Mouse (Mus musculus) heart, adult 2 months (tissue): Measurements from ENCODE around the gene 9130023H24Rik. TPM values are rescaled to one million over a fixed set of nuclear protein-coding genes. Genes with fewer than 3 reads are reported as not detected.

ENCODE experiments used
- DNase-seq, 2 experiments: peaks; one replicate each; pipeline ENCODE4 v3.0.0; 2021
- H3K27ac ChIP-seq: fragments of 200-600 bp; 2 replicates; pipeline ENCODE4 v1.8.1; 2022
- H3K27me3 ChIP-seq: fragments of 200-500 bp; 2 replicates; pipeline ENCODE4 v1.6.1; 2012; ENCODE audit warnings: mild to moderate bottlenecking, low read length, inconsistent platforms, mixed read lengths; ENCODE audit not compliant: control insufficient read depth, insufficient read depth
- H3K36me3 ChIP-seq: fragments of 200-500 bp; 2 replicates; pipeline ENCODE4 v1.6.1; 2012; ENCODE audit warnings: low read length, inconsistent platforms; ENCODE audit not compliant: control insufficient read depth, insufficient read depth
- H3K4me1 ChIP-seq: fragments of 200-500 bp; 2 replicates; pipeline ENCODE4 v1.6.1; 2011; ENCODE audit warnings: low read length; ENCODE audit not compliant: control insufficient read depth, insufficient read depth
- H3K4me3 ChIP-seq: fragments of 200-600 bp; 2 replicates; pipeline ENCODE4 v1.8.1; 2022
- H3K79me2 ChIP-seq: fragments of 200-500 bp; replicated peaks from 2 replicates; pipeline ENCODE4 v1.6.1; 2012; ENCODE audit warnings: mild to moderate bottlenecking, inconsistent platforms, low read length, moderate library complexity, mixed read lengths; ENCODE audit not compliant: control insufficient read depth, insufficient read depth
- H3K9ac ChIP-seq: fragments of 200-500 bp; 2 replicates; pipeline ENCODE4 v1.6.1; 2012; ENCODE audit warnings: low read depth, mild to moderate bottlenecking, control low read depth, inconsistent platforms, low read length, mixed read lengths
- CTCF ChIP-seq: fragments of 200-600 bp; IDR thresholded peaks from 2 replicates; pipeline ENCODE4 v1.8.1; 2022; ENCODE audit warnings: antibody characterized with exemption, mild to moderate bottlenecking, moderate library complexity
- EP300 ChIP-seq: fragments of 200-500 bp; IDR thresholded peaks from 2 replicates; pipeline ENCODE4 v1.6.1; 2011; ENCODE audit warnings: low read depth, low read length, control low read depth; ENCODE audit not compliant: insufficient read depth
- POLR2A ChIP-seq: fragments of 200-500 bp; IDR thresholded peaks from 2 replicates; pipeline ENCODE4 v1.6.1; 2011; ENCODE audit warnings: mild to moderate bottlenecking, low read depth, low read length, control low read depth; ENCODE audit not compliant: insufficient read depth
- WGBS: fragments of 180-500 bp; shearing (Covaris S2); methylation state at CpG from one replicate; pipeline ENCODE4 v1.1.7; 2018; 5-methylcytosine and 5-hydroxymethylcytosine counted together
- intact Hi-C: fragments of 180-260 bp; cut with DNase I; formaldehyde crosslinking; loops from one replicate; pipeline ENCODE4 v1.15.1; 2025
- long read RNA-seq: library from polyadenylated mRNA; stranded (forward); transcript quantifications from one replicate; pipeline ENCODE4 v2.0.0, GENCODE M21; 2021
- polyA plus RNA-seq: library from polyadenylated mRNA; depleted of rRNA; stranded (reverse); fragments of >200 nt; gene quantifications from 2 replicates; pipeline ENCODE4 v1.2.3, GENCODE M21; 2012; rRNA removed
- total RNA-seq, 2 experiments: library from RNA; stranded (reverse); gene quantifications; 2 replicates each; pipeline ENCODE4 v1.2.3; 2021

The 9130023H24Rik gene
- total RNA-seq: 1 to 10 TPM; 3.2 to 3.6 TPM
- 1.7 and 2.2 TPM in 2 replicates for polyA plus RNA-seq
- long read RNA-seq, partial matches to known transcripts: 0 of 2 reads
- long read RNA-seq, other reads (novel, unspliced or antisense): 0 of 2 reads

GRCm38 (mm10) chr7:128237927-128238778 is at the start of gene 9130023H24Rik:
Gene 9130023H24Rik, minus strand, starts transcription at chr7:128238031.
- under 1% methylated on average over 72 of the region's 72 CpGs for WGBS
- H3K79me2 ChIP-seq: no peaks in the 10 kb centered on the region
- H3K9ac ChIP-seq: peak within 1 kb of the TSS; percentile 91
- no peaks in the 10 kb centered on the region for H3K27me3 ChIP-seq
- DNase-seq: peak; percentile 100
- no peaks in the 10 kb centered on the region for H3K36me3 ChIP-seq
- TF ChIP-seq POLR2A (peak; percentile 72), CTCF (peak; percentile 38), EP300 (peak; percentile 66; the same call in 1 of the 2 replicates)
- peak within 1 kb of the TSS; percentile 100 for H3K27ac ChIP-seq
- H3K4me3 ChIP-seq: peak within 1 kb of the TSS; percentile 99
- intact Hi-C loops: loop anchor here (1.0 to 5.0 kb wide), 3 partner anchors 61 to 224 kb away; partner anchors contain the start of genes BC017158 and Tial1
- peaks cover 4% of the 10 kb centered on the region for H3K4me1 ChIP-seq

DNA sequence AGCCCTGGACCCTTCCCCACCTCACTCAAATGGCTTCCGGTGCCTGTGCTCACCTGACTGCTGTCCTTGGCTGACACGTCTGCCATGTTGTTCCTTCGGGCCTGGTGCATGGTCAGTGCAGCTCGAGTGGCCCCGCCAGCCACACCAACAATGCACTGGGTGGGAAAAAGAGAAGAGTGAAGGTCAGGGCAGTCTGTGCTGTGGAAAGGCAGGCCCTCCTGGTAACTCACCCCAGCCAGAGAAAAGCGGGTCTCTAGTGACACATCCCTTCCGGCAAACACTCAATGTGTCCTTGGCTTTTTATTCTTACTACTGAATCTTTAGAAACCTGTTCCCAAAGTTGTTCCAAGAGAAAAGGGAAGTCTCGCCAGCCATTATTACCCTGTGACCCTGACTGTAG is 47.2 kb upstream of the 9130023H24Rik start:
- H3K4me1 ChIP-seq: peaks cover 3% of the 10 kb centered on the region; the same call in 1 of the 2 replicates
- no peaks in the 10 kb centered on the region for H3K79me2 ChIP-seq
- H3K27ac ChIP-seq: no peak overlapping the region
- H3K4me3 ChIP-seq: no peak overlapping the region
- no peak overlapping the region for H3K9ac ChIP-seq
- no peak for DNase-seq
- H3K27me3 ChIP-seq: no peaks in the 10 kb centered on the region
- 85% methylated on average over 8 of the region's 8 CpGs for WGBS
- intact Hi-C loops: no loop called here
- no peaks in the 10 kb centered on the region for H3K36me3 ChIP-seq
- TF ChIP-seq EP300: no peak
- TF ChIP-seq POLR2A: no peak
- TF ChIP-seq CTCF: no peak

DNA sequence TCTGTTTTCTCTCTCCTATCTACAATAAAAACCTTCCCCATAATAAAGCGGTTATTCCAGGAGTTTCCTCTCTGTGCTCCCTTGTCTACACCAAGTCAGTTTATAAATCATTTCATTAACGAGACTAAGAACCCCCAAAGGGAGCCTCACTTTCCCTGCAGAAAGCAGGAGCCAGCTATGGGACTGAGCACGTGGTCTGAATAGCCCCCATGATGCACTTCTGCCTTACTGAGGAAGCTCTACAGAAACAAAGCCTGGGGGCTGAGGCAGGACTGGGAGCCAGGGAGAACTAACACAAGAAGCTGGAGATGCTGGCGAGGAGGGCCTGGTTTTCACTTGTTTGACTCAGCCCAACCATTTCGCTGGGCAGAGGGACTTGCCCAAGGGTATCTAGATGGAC is 46.2 kb upstream of the 9130023H24Rik start:
- Histone ChIP-seq H3K27me3 (no peaks in the 10 kb centered on the region), H3K79me2 (no peaks in the 10 kb centered on the region), H3K4me3 (no peak overlapping the region), H3K9ac (no peak overlapping the region), H3K36me3 (no peaks in the 10 kb centered on the region), H3K4me1 (peaks cover 3% of the 10 kb centered on the region; the same call in 1 of the 2 replicates), H3K27ac (no peak overlapping the region)
- intact Hi-C loops: no loop called here
- 73% methylated on average over 5 of the region's 5 CpGs for WGBS
- no peak for DNase-seq
- TF ChIP-seq EP300: no peak
- TF ChIP-seq POLR2A: no peak
- TF ChIP-seq CTCF: no peak

DNA sequence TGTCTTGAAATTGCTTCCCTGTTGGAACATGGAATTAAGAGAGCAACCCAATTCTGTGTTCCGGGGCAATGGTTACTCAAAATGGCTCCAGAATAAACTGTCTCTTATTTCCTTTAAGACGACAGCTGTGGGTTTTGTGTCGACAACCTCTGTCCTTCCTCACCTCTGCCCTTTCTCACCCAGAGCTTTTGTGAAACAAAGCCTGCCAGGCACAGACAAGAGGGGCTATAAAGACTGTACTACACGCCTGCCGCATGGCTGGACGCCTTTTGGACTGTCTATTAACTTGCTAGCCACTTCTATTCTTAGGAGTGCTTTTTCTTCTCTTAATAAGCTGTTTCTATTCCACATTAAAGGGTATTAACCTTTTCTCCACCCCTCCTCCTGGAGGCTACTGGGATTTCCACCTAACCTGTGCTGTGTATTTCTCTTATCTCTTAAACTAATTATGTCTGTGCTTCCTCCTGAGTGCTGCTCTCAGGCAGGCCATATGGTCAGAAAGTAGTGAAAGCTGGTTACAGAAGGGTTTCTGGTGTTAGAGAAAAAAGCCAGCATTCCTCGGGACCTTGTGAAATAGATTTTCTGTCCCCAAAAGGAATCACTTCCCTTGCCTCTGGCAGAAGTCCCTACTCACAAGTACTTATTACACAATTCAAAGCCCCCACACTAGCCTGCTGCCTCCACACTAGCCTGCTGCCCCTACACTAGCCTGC is 44.9 kb upstream of the 9130023H24Rik start:
- Histone ChIP-seq H3K27ac (no peak overlapping the region), H3K36me3 (no peaks in the 10 kb centered on the region), H3K9ac (no peak overlapping the region), H3K4me1 (no peaks in the 10 kb centered on the region), H3K4me3 (no peak overlapping the region), H3K79me2 (no peaks in the 10 kb centered on the region), H3K27me3 (no peaks in the 10 kb centered on the region)
- 62% methylated on average over 7 of the region's 7 CpGs for WGBS
- intact Hi-C loops: no loop called here
- no peak for DNase-seq
- TF ChIP-seq EP300 (no peak), POLR2A (no peak), CTCF (no peak)

GRCm38 (mm10) chr7:128281765-128282164 is 43.9 kb upstream of the 9130023H24Rik start:
- WGBS: 91% methylated on average over 11 of the region's 11 CpGs
- Histone ChIP-seq H3K36me3 (no peaks in the 10 kb centered on the region), H3K27ac (no peak overlapping the region), H3K4me3 (no peak overlapping the region), H3K4me1 (no peaks in the 10 kb centered on the region), H3K79me2 (no peaks in the 10 kb centered on the region), H3K9ac (no peak overlapping the region), H3K27me3 (no peaks in the 10 kb centered on the region)
- intact Hi-C loops: no loop called here
- no peak for TF ChIP-seq EP300
- TF ChIP-seq POLR2A: no peak
- no peak for TF ChIP-seq CTCF
- DNase-seq: no peak

DNA sequence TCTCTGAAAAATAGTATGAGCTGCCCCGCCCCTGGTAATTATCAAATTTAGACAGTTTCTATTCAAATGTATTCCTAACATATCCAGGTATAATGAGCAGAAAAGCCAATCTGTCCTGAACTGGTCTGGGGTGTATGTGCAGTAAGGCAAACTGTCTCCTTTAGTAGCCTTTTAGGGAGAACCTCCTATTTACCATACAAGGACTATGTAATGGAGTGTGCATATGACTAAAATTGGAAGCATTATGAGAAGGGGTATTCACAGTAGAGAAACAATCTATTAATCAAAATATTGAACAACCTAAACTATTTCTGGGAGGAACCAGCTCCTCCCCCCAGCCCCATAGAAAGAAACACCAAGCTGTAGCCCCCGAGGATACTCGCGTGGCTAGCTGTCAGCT is 41.9 kb upstream of the 9130023H24Rik start:
- intact Hi-C loops: no loop called here
- no peaks in the 10 kb centered on the region for H3K79me2 ChIP-seq
- WGBS: 93% methylated on average over 4 of the region's 4 CpGs
- no peak for DNase-seq
- no peak overlapping the region for H3K27ac ChIP-seq
- no peaks in the 10 kb centered on the region for H3K36me3 ChIP-seq
- no peak overlapping the region for H3K9ac ChIP-seq
- no peaks in the 10 kb centered on the region for H3K27me3 ChIP-seq
- H3K4me1 ChIP-seq: no peaks in the 10 kb centered on the region
- no peak for TF ChIP-seq POLR2A
- no peak for TF ChIP-seq EP300
- TF ChIP-seq CTCF: no peak
- no peak overlapping the region for H3K4me3 ChIP-seq
